Mouse (Mus musculus) bone marrow macrophage, adult 2 months (primary cell): ENCODE measurements around the gene Olfr951. TPM values are rescaled to one million over a fixed set of nuclear protein-coding genes. Genes with fewer than 3 reads are reported as not detected.

ENCODE experiments used
- H3K27ac ChIP-seq: 2 replicates; pipeline ENCODE4 v1.5.1; 2012; ENCODE audit warnings: low read depth, low read length; ENCODE audit not compliant: insufficient read depth
- H3K4me1 ChIP-seq: 2 replicates; pipeline ENCODE4 v1.6.1; 2012; ENCODE audit warnings: low read length; ENCODE audit not compliant: control insufficient read depth, insufficient read depth
- H3K4me3 ChIP-seq: 2 replicates; pipeline ENCODE4 v1.5.1; 2012; ENCODE audit warnings: mild to moderate bottlenecking, low read length, moderate library complexity; ENCODE audit not compliant: insufficient read depth
- CTCF ChIP-seq: IDR thresholded peaks from 2 replicates; pipeline ENCODE4 v1.5.1; 2012; ENCODE audit warnings: low read depth, mild to moderate bottlenecking, low read length, moderate library complexity
- POLR2A ChIP-seq: IDR thresholded peaks from 2 replicates; pipeline ENCODE4 v1.6.1; 2012; ENCODE audit warnings: mild to moderate bottlenecking, low read depth, low read length, borderline replicate concordance
- polyA plus RNA-seq: library from polyadenylated mRNA; stranded (reverse); fragments of >200 nt; gene quantifications from 2 replicates; pipeline ENCODE4 v1.2.4, GENCODE M21; 2012; ENCODE audit not compliant: missing spikeins, insufficient read depth, insufficient read length

The Olfr951 gene
- polyA plus RNA-seq = not detected in 2 replicates

DNA sequence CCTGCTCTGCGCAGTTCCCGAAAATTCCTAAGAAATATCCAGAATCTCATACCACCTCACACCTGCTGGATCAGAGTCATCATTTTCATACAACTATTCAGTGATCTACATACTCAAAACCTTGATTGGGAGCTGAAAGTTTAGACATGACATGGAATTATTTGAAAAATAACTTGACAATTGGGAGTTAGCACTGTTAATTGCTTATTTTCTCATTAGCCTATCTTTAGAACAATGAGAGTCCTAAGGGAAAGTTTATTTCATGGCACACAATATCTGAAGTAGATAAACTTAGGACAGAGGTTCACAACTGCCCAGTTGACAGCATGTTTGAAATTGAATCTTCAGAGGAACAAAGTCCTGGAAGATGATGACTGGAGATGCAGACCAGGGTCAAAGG, at the start of gene Olfr951:
TSS of gene Olfr951 (plus strand) at position 301 of the 400 bp plus-strand sequence.
- H3K4me1 ChIP-seq = no peaks in the 10 kb centered on the region
- TF ChIP-seq POLR2A = no peak
- TF ChIP-seq CTCF = no peak
- H3K27ac ChIP-seq = no peak within 1 kb of the TSS
- H3K4me3 ChIP-seq = no peak within 1 kb of the TSS

DNA sequence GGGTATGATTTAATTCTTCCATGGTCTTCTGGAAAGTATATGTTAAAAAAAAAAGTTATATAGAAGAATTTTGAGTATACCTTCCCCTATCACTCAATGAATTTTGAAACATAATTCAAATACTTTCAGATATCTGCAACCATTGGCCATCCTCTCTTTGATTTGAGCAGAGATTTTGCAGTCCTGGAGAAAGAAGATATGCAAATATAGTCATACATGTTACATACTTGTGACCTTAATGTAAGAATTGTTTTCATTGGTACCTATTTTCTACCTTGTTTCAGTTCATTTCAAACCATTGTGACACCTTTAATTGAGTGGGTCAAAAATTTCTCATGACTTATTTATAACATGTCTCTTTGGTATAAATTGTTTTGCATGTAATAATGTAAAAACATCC, 39.8 kb downstream of the Olfr951 start, which contains the start of gene Olfr952:
TSS of gene Olfr952 (minus strand) at position 101 of the 400 bp plus-strand sequence.
- TF ChIP-seq CTCF (no peak), POLR2A (no peak)
- H3K4me3 ChIP-seq = no peak within 1 kb of the TSS
- H3K4me1 ChIP-seq = no peaks in the 10 kb centered on the region
- H3K27ac ChIP-seq = no peak within 1 kb of the TSS

Other genes starting within 250 kb of the Olfr951 start
- gene Olfr943, start 221.1 kb upstream of the Olfr951 start, polyA plus RNA-seq = 0.24 TPM in 1 of 2 replicates, not detected in the other
- not detected in 2 replicates for gene Olfr944, start 185.5 kb upstream of the Olfr951 start, polyA plus RNA-seq
- not detected in 2 replicates for gene Olfr1537, start 137.4 kb upstream of the Olfr951 start, polyA plus RNA-seq
- not detected in 2 replicates for gene Olfr945, start 110.6 kb upstream of the Olfr951 start, polyA plus RNA-seq
- not detected in 2 replicates for gene Olfr948, start 61.4 kb upstream of the Olfr951 start, polyA plus RNA-seq
- not detected in 2 replicates for gene Olfr952, start 39.7 kb downstream of the Olfr951 start, polyA plus RNA-seq
- gene Olfr954, start 69.3 kb downstream of the Olfr951 start, polyA plus RNA-seq = not detected in 2 replicates
- not detected in 2 replicates for gene Olfr955, start 84.5 kb downstream of the Olfr951 start, polyA plus RNA-seq
- not detected in 2 replicates for gene Olfr44, start 106.6 kb downstream of the Olfr951 start, polyA plus RNA-seq
- gene Olfr957, start 128.4 kb downstream of the Olfr951 start, polyA plus RNA-seq = not detected in 2 replicates
- not detected in 2 replicates for gene Olfr958, start 166.6 kb downstream of the Olfr951 start, polyA plus RNA-seq
- not detected in 2 replicates for gene Olfr959, start 188.2 kb downstream of the Olfr951 start, polyA plus RNA-seq
- gene AW551984, start 217.0 kb downstream of the Olfr951 start, polyA plus RNA-seq = not detected in 2 replicates
- not detected in 2 replicates for gene Olfr148, start 223.2 kb downstream of the Olfr951 start, polyA plus RNA-seq
- gene Olfr960, start 234.0 kb downstream of the Olfr951 start, polyA plus RNA-seq = not detected in 2 replicates